Mouse (Mus musculus): ENCODE results near the gene Rhcg. TPM values are rescaled to one million over a fixed set of nuclear protein-coding genes. Genes with fewer than 3 reads are reported as not detected.

The Rhcg gene
- total and polyA plus RNA-seq, 2 experiments from 2014 or later, result 0.68 to 4.0 TPM

GRCm38 (mm10) chr7:79544281-79545065 is 73.0 kb downstream of the Rhcg start:
- peak overlapping the region; percentile 37 for H3K4me3 ChIP-seq (ENCODE audit: low read length)
- ATAC-seq, result no peak
- peak; percentile 43 for DNase-seq (ENCODE audit: low spot score)

More at GRCm38 (mm10) chr7:79544281-79545065, 73.0 kb downstream of the Rhcg start:
- Histone ChIP-seq H3K9ac (replicated peaks; ENCODE audit: low read length) (peak overlapping the region; percentile 59), H3K27me3 (ENCODE audit: insufficient read depth, low read length) (no peaks in the 10 kb centered on the region; the same call in 1 of the 2 replicates), H3K27ac (peak overlapping the region; percentile 88), H3K4me2 (ENCODE audit: low read depth, low read length) (peak overlapping the region; percentile 61), H3K36me3 (ENCODE audit: insufficient read depth, low read length) (no peaks in the 10 kb centered on the region), H3K9me3 (ENCODE audit: low read length) (no peaks in the 10 kb centered on the region), H3K4me1 (ENCODE audit: insufficient read depth, low read length) (peaks cover 9% of the 10 kb centered on the region; the same call in 1 of the 2 replicates)
- no peak for TF ChIP-seq CTCF (IDR thresholded peaks at IDR 0.05; ENCODE audit: low read depth)
- 13% methylated on average over 37 of the region's 37 CpGs for WGBS

Other genes starting within 250 kb of the Rhcg start
- 25.3 and 32.3 TPM in 2 replicates for gene Rlbp1, start 230.6 kb downstream of the Rhcg start, total RNA-seq (2014; rRNA removed)
- 21.2 and 21.9 TPM in 2 replicates for gene Rlbp1, start 230.6 kb downstream of the Rhcg start, polyA plus RNA-seq (2015; fragmentation: Nextera tagmentation; extraction: Ambion mirVana)
- gene Fanci, start 225.7 kb downstream of the Rhcg start, total RNA-seq (2014; rRNA removed), result 2.9 and 3.5 TPM in 2 replicates
- 1.9 and 2.4 TPM in 2 replicates for gene Fanci, start 225.7 kb downstream of the Rhcg start, polyA plus RNA-seq (2015; fragmentation: Nextera tagmentation; extraction: Ambion mirVana)
- 60.0 and 79.5 TPM in 2 replicates for gene Polg, start 151.3 kb downstream of the Rhcg start, total RNA-seq (2014; rRNA removed)
- 23.8 and 23.9 TPM in 2 replicates for gene Polg, start 151.3 kb downstream of the Rhcg start, polyA plus RNA-seq (2015; fragmentation: Nextera tagmentation; extraction: Ambion mirVana)
- gene Ticrr, start 42.5 kb upstream of the Rhcg start, total RNA-seq (2014; rRNA removed), result 8.7 and 8.8 TPM in 2 replicates
- gene Ticrr, start 42.5 kb upstream of the Rhcg start, polyA plus RNA-seq (2015; fragmentation: Nextera tagmentation; extraction: Ambion mirVana), result 2.0 and 2.1 TPM in 2 replicates
- 7.3 and 8.5 TPM in 2 replicates for gene Kif7, start 98.1 kb upstream of the Rhcg start, total RNA-seq (2014; rRNA removed)
- gene Kif7, start 98.1 kb upstream of the Rhcg start, polyA plus RNA-seq (2015; fragmentation: Nextera tagmentation; extraction: Ambion mirVana), result 1.9 and 2.3 TPM in 2 replicates
- 0.21 and 7.3 TPM in 2 replicates for gene Plin1, start 115.2 kb upstream of the Rhcg start, total RNA-seq (2014; rRNA removed)
- gene Plin1, start 115.2 kb upstream of the Rhcg start, polyA plus RNA-seq (2015; fragmentation: Nextera tagmentation; extraction: Ambion mirVana), result 0.33 and 0.44 TPM in 2 replicates
- 2.9 and 3.2 TPM in 2 replicates for gene Pex11a, start 125.5 kb upstream of the Rhcg start, total RNA-seq (2014; rRNA removed)
- 13.5 and 14.0 TPM in 2 replicates for gene Pex11a, start 125.5 kb upstream of the Rhcg start, polyA plus RNA-seq (2015; fragmentation: Nextera tagmentation; extraction: Ambion mirVana)
- 0.54 and 1.3 TPM in 2 replicates for gene Wdr93, start 125.5 kb upstream of the Rhcg start, total RNA-seq (2014; rRNA removed)
- 0.24 and 0.30 TPM in 2 replicates for gene Wdr93, start 125.5 kb upstream of the Rhcg start, polyA plus RNA-seq (2015; fragmentation: Nextera tagmentation; extraction: Ambion mirVana)
- 0.32 and 0.52 TPM in 2 replicates for gene Mesp1, start 176.1 kb upstream of the Rhcg start, total RNA-seq (2014; rRNA removed)
- 0.63 and 0.83 TPM in 2 replicates for gene Mesp1, start 176.1 kb upstream of the Rhcg start, polyA plus RNA-seq (2015; fragmentation: Nextera tagmentation; extraction: Ambion mirVana)
- 1.5 and 1.7 TPM in 2 replicates for gene Mesp2, start 193.1 kb upstream of the Rhcg start, total RNA-seq (2014; rRNA removed)
- 1.1 and 1.5 TPM in 2 replicates for gene Mesp2, start 193.1 kb upstream of the Rhcg start, polyA plus RNA-seq (2015; fragmentation: Nextera tagmentation; extraction: Ambion mirVana)
- gene Anpep, start 243.4 kb upstream of the Rhcg start, total RNA-seq (2014; rRNA removed), result 4.1 and 12.1 TPM in 2 replicates
- gene Anpep, start 243.4 kb upstream of the Rhcg start, polyA plus RNA-seq (2015; fragmentation: Nextera tagmentation; extraction: Ambion mirVana), result 3.7 and 5.0 TPM in 2 replicates

Data from hindbrain, postnatal 0 days (tissue).